Mouse (Mus musculus) ovary, postnatal 10 days (tissue): ENCODE data around the gene Plekhm2.

Experiments used
- DNase-seq: peaks from one replicate; pipeline ENCODE4 v3.0.0; 2022; ENCODE audit warnings: low spot score

The Plekhm2 gene

GRCm38 (mm10) chr4:141664799-141665198 lies at the start of gene Plekhm2:
Gene Plekhm2 (minus strand): TSS chr4:141664899.
- DNase-seq, result no peak

GRCm38 (mm10) chr4:141713598-141714142 lies 49.0 kb upstream of the Plekhm2 start:
- DNase-seq, result no peak

GRCm38 (mm10) chr4:141711250-141711649 lies 46.6 kb upstream of the Plekhm2 start:
- no peak for DNase-seq

DNA sequence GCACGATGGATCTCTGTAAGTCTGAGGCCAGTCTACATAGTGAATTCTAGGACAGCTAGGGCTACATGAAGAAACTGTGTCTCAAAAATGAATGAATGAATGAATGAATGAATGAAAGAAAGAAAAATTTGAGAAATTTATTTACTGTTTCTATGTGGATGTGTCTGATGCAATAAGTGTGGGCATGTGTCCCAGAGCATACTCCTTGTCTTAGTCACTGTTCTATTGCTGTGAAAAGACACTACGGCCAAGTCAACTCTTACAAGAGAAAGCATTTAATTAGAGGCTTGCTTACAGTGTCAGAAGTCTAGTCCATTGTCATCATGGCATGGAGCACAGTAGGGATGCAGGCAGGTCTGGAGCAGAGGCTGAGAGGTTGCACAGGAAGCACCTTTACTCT lies 44.3 kb upstream of the Plekhm2 start:
- no peak for DNase-seq

- no peak for DNase-seq
Measured at GRCm38 (mm10) chr4:141708005-141708404, 43.3 kb upstream of the Plekhm2 start.

DNA sequence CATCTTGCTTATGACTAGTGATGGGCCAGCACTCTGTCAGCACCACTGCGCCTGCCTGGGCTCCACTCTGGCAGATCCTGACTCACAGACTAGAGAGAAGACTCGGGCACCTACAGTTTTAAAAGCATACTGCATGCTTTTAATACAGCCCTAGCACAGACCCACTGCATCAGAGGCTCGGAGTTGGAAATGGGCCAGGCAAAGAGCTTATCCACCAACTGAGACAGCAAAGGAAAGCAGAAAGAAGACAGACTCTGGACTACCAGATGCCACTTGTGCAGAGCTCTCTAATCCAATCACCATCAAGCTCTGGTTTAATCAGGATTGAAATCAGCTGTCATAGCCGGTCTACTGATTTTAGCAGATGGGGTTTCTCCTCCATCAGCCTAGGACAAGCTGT lies 40.6 kb upstream of the Plekhm2 start:
- DNase-seq, result no peak

GRCm38 (mm10) chr4:141704625-141705024 lies 39.9 kb upstream of the Plekhm2 start:
- no peak for DNase-seq

DNA sequence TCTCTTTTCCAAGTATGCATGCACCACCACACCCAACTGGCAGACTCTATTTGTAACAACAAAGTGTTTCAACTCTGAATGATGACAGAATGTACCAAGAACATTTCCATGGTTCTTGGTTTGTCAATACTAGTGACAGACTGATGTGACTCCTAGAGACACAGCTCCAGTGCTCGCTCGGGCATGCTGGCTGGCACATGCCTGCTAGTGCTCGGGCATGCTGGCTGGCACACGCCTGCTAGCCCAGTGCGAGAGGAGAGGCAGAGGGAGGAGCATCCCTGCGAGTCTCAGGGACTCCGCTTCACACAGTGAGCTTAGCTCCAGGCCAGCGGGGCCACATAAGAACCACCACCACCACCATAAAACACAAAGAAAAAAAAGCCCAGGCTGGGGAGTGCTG lies 30.0 kb upstream of the Plekhm2 start:
- DNase-seq, result no peak

- DNase-seq, result no peak
Measured at GRCm38 (mm10) chr4:141688505-141688904, 23.8 kb upstream of the Plekhm2 start.

GRCm38 (mm10) chr4:141686525-141686924 lies 21.8 kb upstream of the Plekhm2 start:
- no peak for DNase-seq

- no peak for DNase-seq
Measured at GRCm38 (mm10) chr4:141686093-141686492, 21.4 kb upstream of the Plekhm2 start.

DNA sequence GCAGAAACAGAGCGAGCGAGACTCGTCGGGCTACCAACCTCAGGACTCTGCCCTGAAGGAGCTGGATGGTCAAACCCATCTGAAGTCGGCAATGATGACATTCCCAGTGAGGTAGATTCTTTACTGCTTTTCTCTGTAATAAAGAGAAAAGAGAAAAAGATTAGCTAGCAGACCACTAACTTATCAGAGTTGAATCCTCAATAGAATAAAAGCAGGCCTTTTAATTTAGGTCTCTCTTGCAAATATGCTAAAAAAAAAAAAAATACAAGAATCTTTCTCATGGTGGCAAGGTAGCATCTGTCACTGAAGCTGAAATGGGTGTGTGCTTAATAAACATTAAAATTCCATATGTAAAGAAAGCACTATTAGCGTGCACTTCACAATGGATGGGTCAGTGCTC lies 20.8 kb upstream of the Plekhm2 start, which contains the start of gene Rsc1a1:
Gene Rsc1a1 (minus strand): TSS at position 101 of the 400 bp plus-strand sequence.
- DNase-seq, result no peak

GRCm38 (mm10) chr4:141682706-141683230 lies 18.1 kb upstream of the Plekhm2 start:
- no peak for DNase-seq

DNA sequence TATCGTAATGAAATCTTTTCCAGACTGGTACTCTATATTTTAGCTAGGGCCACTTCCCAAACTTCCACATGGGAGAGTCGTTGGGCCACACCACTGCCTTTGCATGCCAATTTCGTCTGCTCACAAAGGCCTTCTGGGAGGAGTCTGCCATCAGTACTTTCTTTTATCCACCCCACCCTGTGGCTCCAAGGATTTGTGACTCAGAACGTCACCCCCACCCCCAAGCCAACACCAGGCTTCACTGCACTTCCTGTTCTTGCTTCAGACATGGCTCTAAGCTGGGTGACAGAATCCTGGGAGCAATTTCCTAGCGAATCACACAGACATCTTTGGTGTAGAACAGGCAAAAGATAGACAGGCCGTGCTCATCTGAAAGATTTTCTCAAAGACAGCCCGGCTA lies 17.1 kb upstream of the Plekhm2 start:
- no peak for DNase-seq

GRCm38 (mm10) chr4:141680892-141681291 lies 16.2 kb upstream of the Plekhm2 start:
- no peak for DNase-seq

GRCm38 (mm10) chr4:141679016-141679415 lies 14.3 kb upstream of the Plekhm2 start:
- no peak for DNase-seq

DNA sequence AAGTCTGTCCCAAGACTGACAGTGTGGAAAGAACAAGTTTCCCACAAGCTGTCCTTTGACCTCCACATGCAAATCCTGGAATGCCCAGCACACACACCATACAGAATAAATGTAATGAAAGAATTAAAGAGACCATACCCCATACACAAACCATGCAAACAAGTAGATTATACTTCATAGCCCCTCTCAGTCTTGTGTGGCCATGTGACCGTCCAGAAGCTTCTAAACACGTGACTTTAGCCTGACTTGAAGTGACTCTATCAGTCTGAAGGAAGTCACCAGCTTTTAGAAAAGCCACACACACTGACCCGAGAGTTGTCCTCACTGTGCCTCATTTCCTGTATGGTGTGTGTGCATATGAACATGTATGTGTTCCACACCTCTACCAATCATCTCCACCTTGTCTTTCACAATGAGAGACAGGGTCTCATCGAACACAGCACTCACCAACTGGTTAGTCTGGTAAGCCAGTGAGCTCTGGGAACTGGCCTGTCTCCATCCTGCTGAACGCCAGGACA lies 11.8 kb upstream of the Plekhm2 start:
- no peak for DNase-seq

DNA sequence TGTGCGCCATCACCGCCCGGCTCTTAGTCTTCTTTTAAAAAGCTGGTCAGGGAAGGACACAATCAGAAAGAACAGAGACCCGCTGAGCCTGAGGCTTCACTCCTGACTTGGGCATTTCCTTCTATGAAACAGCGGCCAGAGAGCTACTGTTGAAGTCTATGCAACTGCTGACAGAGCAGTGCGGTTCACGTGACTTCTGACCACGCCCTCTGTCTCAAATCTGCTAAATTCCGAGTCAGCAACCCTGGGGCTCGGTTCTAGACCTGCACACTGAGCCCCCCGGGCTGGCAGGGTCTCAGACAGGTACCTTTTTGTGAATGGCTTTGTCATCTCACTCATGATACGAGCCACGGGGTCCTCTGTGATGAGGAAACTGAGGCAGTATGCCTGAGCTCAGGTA lies 7.6 kb upstream of the Plekhm2 start:
- no peak for DNase-seq

- no peak for DNase-seq
Measured at GRCm38 (mm10) chr4:141671389-141671788, 6.7 kb upstream of the Plekhm2 start.

DNA sequence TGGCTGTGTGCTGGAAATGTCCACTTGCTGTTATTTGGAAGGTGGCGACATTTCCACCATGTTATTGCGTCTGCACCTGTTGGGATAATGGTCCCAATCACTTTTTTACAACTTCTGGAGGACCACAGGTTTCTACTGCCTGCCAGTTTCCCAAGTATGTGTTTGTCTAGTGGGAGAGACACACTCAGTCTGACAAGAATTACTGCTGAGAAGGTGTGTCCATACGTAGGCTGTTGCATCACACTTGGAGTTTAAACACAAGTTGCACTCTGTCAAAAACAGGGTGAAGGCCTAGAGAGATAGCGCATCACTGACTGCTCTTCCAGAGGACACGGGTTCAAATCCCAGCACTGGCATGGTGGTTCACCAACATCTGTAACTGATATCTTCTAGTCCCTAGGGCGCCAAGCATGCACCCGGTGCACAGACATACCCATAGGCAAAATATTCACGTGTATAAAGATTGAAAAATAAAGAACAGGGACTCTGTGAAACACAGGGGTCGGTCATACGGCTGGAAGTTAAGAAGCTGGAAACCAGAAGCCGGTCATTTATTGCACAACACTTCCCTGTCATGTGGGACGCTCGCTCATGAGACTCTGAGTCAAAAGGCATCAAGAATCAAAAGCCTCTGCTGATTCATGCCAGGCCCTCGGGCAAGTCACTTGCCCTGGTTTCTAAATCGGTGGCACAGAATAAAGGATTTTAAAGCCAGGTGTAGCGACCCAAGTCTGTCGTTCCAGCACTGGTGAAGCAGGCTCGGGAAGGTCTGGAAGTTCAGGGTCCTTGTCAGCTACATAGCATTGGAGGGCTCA lies 5.4 kb upstream of the Plekhm2 start:
- no peak for DNase-seq

DNA sequence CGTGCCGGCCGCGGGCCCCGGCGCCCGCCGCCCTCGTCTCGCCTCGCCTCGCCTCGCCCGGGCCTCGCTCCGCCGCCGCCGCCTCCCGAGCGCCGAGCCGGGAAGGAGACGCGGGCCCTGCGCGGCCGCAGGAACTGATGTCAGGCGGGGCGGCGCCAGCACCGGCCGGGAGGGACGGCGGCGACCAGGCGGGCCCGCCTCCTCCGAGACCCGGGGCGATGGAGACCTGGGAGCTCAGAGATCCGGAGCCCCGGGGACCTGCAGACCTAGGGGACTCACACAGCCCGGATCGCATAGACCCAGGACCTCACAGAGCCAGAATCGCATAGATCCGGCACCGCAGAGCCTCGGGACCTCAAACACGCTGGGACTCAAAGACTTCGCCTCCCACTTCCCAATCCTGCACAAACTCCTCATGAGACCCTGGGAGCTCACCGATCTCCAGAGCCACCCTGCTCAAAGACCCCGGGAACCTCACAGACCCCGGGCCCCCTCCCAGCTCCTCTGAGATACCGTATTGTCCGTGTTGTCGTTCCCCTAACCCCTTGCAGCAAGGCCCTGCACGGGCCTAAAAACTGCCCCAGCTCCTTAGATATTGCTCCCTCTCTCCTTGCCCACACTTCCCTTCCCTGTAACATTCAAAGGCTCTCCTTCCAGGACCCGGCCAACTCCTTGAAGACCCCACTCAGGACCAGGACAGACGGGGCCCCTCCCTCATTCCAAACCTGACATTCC lies 521 bp downstream of the Plekhm2 start:
- peak; percentile 52 for DNase-seq

DNA sequence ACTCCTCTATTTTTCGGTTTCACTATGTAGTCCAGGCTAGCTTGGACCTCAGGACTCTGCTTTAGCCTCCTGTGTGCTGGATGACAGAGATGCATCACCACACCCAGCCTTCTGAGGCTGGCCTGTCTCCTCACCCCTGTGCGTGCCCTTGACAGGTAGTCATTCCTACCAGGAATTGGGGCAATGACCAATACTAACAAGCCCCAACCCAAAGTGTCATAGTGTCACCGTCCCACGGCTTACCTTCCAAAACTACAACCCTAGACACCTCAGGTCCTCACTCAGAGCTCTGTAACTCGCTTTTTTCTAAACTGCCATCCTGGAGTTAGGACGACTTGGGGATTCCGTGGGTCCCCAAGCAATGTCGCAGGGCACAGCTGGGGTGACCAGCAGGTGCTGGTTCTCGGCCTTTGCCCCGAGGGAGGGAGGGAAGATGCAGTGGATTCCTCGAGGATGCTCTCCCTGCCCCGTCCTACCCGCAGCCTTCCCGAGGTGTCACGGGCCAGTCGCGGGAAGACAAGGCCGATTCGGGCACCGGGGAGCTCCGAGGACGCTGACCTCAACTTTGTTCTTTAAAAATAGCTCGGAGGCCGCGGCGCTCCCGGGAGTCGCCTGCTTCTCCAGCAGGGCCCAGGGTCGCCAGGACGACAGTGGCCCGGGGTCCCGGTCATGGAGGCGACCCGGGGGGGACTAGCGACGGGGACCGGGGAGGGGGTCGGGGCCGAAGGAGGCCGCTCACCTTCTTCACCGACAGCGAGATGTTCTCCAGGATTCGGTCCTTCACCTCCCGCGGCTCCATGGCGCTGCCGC lies 1.4 kb downstream of the Plekhm2 start:
- no peak for DNase-seq
